Mouse (Mus musculus) left cerebral cortex, adult 8-10 months (tissue): ENCODE measurements around the gene Gm9045. TPM values are rescaled to one million over a fixed set of nuclear protein-coding genes. Genes with fewer than 3 reads are reported as not detected.
"Not testable (repeated sequence)": the region's sequence is repeated elsewhere in the genome, so short reads cannot be mapped to it uniquely, and the experiment has no call there.

Experiments used
- DNase-seq, 2 experiments: peaks; one replicate each; pipeline ENCODE4 v3.0.0; 2022; ENCODE audit warnings: low spot score in 2 of 2
- total RNA-seq, 4 experiments: library from RNA; stranded (reverse); gene quantifications; 2 replicates each; pipeline ENCODE4 v1.2.4; 2022

Gm9045 gene
- not detected for total RNA-seq

GRCm38 (mm10) chr10:118337731-118338130 lies at the start of gene Gm9045:
Gm9045 (minus strand) TSS chr10:118337831.
- DNase-seq: not testable (repeated sequence)

DNA sequence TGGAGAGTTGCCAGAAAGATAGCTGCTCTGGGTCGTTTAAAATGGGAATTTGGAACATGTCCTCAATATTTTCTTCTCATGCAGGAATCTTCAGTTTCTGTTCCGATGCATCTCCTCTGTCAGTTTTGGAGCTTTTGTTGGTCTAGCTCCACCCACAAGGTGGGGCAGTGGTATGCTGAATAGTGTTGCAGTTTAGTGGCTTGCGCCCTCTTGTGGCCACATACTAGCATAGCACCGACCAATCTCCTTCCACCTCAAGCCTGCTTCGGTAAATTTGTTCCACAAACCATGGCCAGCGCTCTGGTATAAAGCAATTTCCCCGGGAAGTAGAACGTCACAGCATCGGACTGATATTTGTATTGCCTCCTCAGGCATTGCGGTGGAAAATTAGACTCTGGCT lies 32.8 kb upstream of the Gm9045 start:
- DNase-seq: peak; percentile 52 to 62

- DNase-seq: no peak
Measured at GRCm38 (mm10) chr10:118369518-118369917, 31.9 kb upstream of the Gm9045 start.

GRCm38 (mm10) chr10:118354005-118354404 lies 16.4 kb upstream of the Gm9045 start, which contains the start of gene Gm9049:
Gm9049 (minus strand) TSS chr10:118354105.
- DNase-seq: not testable (repeated sequence)

- DNase-seq: not testable (repeated sequence)
Measured at GRCm38 (mm10) chr10:118348579-118348978, 10.9 kb upstream of the Gm9045 start, which contains the start of gene Gm9048. Gm9048 (minus strand) TSS chr10:118348679.

DNA sequence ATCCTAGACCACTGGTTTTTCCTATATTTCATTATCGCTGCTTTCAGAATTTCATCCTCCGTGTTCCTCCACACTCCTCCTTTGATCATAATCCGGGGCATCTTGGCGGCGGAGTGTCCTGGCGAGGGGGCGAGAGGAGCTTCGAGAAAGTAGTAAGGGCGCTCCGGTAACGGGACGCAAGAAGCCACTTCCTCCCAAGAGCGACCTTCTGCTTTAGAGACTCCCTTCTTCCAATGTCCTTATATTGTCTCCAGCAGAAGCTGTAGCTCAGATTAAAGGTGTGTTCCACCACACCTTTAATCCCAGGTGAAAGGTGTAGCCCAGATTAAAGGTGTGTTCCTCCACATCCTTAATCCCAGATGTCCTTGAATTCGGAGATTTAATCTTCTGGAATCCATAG lies 5.5 kb upstream of the Gm9045 start, which contains the start of gene Gm9046:
Gene Gm9046 (minus strand): TSS at position 101 of the 400 bp plus-strand sequence.
- DNase-seq: not testable (repeated sequence)

DNA sequence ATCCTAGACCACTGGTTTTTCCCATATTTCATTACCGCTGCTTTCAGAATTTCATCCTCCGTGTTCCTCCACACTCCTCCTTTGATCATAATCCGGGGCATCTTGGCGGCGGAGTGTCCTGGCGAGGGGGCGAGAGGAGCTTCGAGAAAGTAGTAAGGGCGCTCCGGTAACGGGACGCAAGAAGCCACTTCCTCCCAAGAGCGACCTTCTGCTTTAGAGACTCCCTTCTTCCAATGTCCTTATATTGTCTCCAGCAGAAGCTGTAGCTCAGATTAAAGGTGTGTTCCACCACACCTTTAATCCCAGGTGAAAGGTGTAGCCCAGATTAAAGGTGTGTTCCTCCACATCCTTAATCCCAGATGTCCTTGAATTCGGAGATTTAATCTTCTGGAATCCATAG lies 5.3 kb downstream of the Gm9045 start, which contains the start of gene Gm9044:
Gene Gm9044 (minus strand): TSS at position 101 of the 400 bp plus-strand sequence.
- not testable (repeated sequence) for DNase-seq

- DNase-seq: not testable (repeated sequence)
Measured at GRCm38 (mm10) chr10:118326869-118327268, 10.8 kb downstream of the Gm9045 start, which contains the start of gene Gm9040. Gm9040 (minus strand) TSS chr10:118326969.

GRCm38 (mm10) chr10:118319024-118319423 lies 18.6 kb downstream of the Gm9045 start:
- DNase-seq: no peak

DNA sequence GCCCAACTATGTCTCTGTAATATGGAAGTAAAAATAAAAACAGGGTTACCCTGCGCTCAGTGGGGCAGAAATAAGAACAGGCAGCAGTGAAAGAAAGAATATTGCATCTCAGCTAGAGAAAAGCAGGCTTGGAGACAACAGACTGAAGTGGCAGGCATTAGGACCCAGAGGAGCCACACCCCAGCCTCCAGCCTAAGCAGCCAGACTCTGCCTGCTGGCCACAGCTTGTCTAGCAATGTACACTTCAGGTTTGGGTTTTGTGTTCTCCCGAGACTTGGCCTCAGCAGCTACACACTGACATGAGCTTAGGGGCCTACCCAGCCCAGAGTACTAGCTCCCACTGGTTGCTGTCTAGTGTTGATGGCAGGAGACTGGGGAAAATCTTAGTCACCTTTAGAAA lies 35.5 kb downstream of the Gm9045 start:
- DNase-seq: not testable (repeated sequence)

- DNase-seq: no peak
Measured at GRCm38 (mm10) chr10:118294938-118295337, 42.7 kb downstream of the Gm9045 start, which contains the start of gene Iltifb. Iltifb (minus strand) TSS chr10:118295038.

Other genes with a start within 250 kb of the Gm9045 start
- gene Mdm1, start 196.0 kb downstream of the Gm9045 start, total RNA-seq: 1 to 10 TPM; 6.2 to 9.9 (median 7.2) TPM
- under 1 TPM in 1 of 4 experiments, not detected in 3; 0.46 TPM for gene Il22, start 132.9 kb downstream of the Gm9045 start, total RNA-seq
- gene Gm32717, start 97.1 kb downstream of the Gm9045 start, total RNA-seq: under 1 TPM; 0.57 to 1.00 (median 0.76) TPM
- under 1 TPM; 0.57 to 1.00 (median 0.76) TPM for gene Gm32802, start 79.1 kb downstream of the Gm9045 start, total RNA-seq
- not detected for gene Iltifb, start 42.8 kb downstream of the Gm9045 start, total RNA-seq
- gene Gm9040, start 10.9 kb downstream of the Gm9045 start, total RNA-seq: not detected
- gene Gm9044, start 5.4 kb downstream of the Gm9045 start, total RNA-seq: not detected
- gene Gm9046, start 5.4 kb upstream of the Gm9045 start, total RNA-seq: not detected
- not detected for gene Gm9048, start 10.8 kb upstream of the Gm9045 start, total RNA-seq
- not detected for gene Gm9049, start 16.3 kb upstream of the Gm9045 start, total RNA-seq
- not detected for gene Ifng, start 103.2 kb upstream of the Gm9045 start, total RNA-seq